8 mouse cellular contexts compared by ENCODE assay signal in genomic region chr7:63937236-63938065, GRCm38 (mm10). TPM values are rescaled to one million over a fixed set of nuclear protein-coding genes. Genes with fewer than 3 reads are reported as not detected.
DNase-seq lines count a peak whose midpoint lies in the region; ATAC-seq and TF ChIP-seq lines count a peak whose summit lies in the region.

No protein-coding gene starts in this region.

- WGBS in forebrain, embryonic 13.5 days = under 1% methylated on average over 56 of the region's 88 CpGs

- intact Hi-C loops in left cerebral cortex, adult 2 months (cut with DNase I) = loop anchor here (1.0 to 10.0 kb wide), 7 partner anchors 40 to 593 kb away; partner anchors contain the start of gene Mtmr10

- peaks cover 19% of the 10 kb centered on the region for H3K36me3 ChIP-seq in G1E (replicated peaks)
- no peaks in the 10 kb centered on the region for H3K36me3 ChIP-seq in forebrain, embryonic 13.5 days (ENCODE audit: poor library complexity, severe bottlenecking)

- DNase-seq in G1E (ENCODE audit: low spot score) = peak; percentile 80
- DNase-seq in c-Kit-positive CD71-positive TER-119-positive erythroid progenitor cells, embryonic 14.5 days (ENCODE audit: low spot score) = peak; percentile 73
- peak; percentile 91 for DNase-seq in heart, postnatal 4 days
- DNase-seq in left cerebral cortex, adult 2 months (ENCODE audit: extremely low spot score in 1 of 2, low spot score in 2 of 2) = peak; percentile 68 to 73
- peak; percentile 71 to 75 for DNase-seq in right cerebral cortex, postnatal 10 days (ENCODE audit: low spot score in 2 of 2)
- peak; percentile 87 for DNase-seq in urinary bladder, postnatal 25 days (ENCODE audit: low spot score)

- H3K4me2 ChIP-seq in forebrain, embryonic 13.5 days = peak overlapping the region; percentile 93

- peaks cover 72% of the 10 kb centered on the region for H3K4me1 ChIP-seq in G1E (ENCODE audit: insufficient read depth, low read depth, low read length)
- H3K4me1 ChIP-seq in forebrain, embryonic 13.5 days = peaks cover 31% of the 10 kb centered on the region

- H3K9me3 ChIP-seq in G1E (replicated peaks) = no peaks in the 10 kb centered on the region
- no peaks in the 10 kb centered on the region for H3K9me3 ChIP-seq in forebrain, embryonic 13.5 days (replicated peaks)

- peak overlapping the region; percentile 96 for H3K9ac ChIP-seq in forebrain, embryonic 13.5 days

- peak overlapping the region; percentile 93 for H3K4me3 ChIP-seq in G1E (ENCODE audit: low read depth, low read length)
- H3K4me3 ChIP-seq in forebrain, embryonic 13.5 days = peak overlapping the region; percentile 97
- H3K4me3 ChIP-seq in left cerebral cortex, adult 2 months = peak overlapping the region; percentile 99

- H3K27me3 ChIP-seq in G1E (ENCODE audit: insufficient read depth, low read length) = no peaks in the 10 kb centered on the region
- H3K27me3 ChIP-seq in forebrain, embryonic 13.5 days = peaks cover 5% of the 10 kb centered on the region; the same call in 1 of the 2 replicates

- no peak for ATAC-seq in G1E (ENCODE audit: extremely low read depth, insufficient number of reproducible peaks, low FRiP score, poor library complexity, severe bottlenecking)
- peak; percentile 1; the same call in 1 of the 2 replicates for ATAC-seq in forebrain, embryonic 13.5 days
- peak; percentile 30 for ATAC-seq in megakaryocyte, adult 5-6 weeks (ENCODE audit: poor library complexity, severe bottlenecking)

- TF ChIP-seq CTCF in G1E (IDR thresholded peaks at IDR 0.05; ENCODE audit: low read depth, low read length) = no peak
- no peak; the same call in 1 of the 2 replicates for TF ChIP-seq CTCF in left cerebral cortex, adult 2 months (IDR thresholded peaks at IDR 0.05)

- peak overlapping the region; percentile 87 for H3K27ac ChIP-seq in forebrain, embryonic 13.5 days
- H3K27ac ChIP-seq in left cerebral cortex, adult 2 months = peak overlapping the region; percentile 99

RNA-seq across cellular contexts. Expression of gene Klf13, which starts 1.3 kb away (rescaled TPM):
- total RNA-seq in G1E (2014; fragmentation: Nextera tagmentation) = 86.9 and 89.5 TPM in 2 replicates
- 14.6 and 16.3 TPM in 2 replicates for total RNA-seq in G1E (2017)
- 57.2 and 68.1 TPM in 2 replicates for polyA plus RNA-seq in G1E (2012)
- polyA plus RNA-seq in forebrain, embryonic 13.5 days (2015; fragmentation: Nextera tagmentation; extraction: Ambion mirVana) = 30.4 and 33.5 TPM in 2 replicates
- total RNA-seq in heart, postnatal 4 days (2021) = 10 to 100 TPM; 52.1 to 53.2 TPM
- 100 to 1,000 TPM; 179 to 199 TPM for total RNA-seq in left cerebral cortex, adult 2 months (2021)
- 108 and 122 TPM in 2 replicates for total RNA-seq in megakaryocyte, adult 5-6 weeks (2015)
- 61.7 and 64.4 TPM in 2 replicates for total RNA-seq in megakaryocyte, adult 5-6 weeks (2017)

RNA-seq across cellular contexts. Expression of gene E030018B13Rik, which starts 20.8 kb away (rescaled TPM):
- total RNA-seq in G1E (2014; fragmentation: Nextera tagmentation) (not detected in 2 replicates), G1E (2017) (not detected in 2 replicates)
- not detected in 2 replicates for polyA plus RNA-seq in G1E (2012)
- polyA plus RNA-seq in forebrain, embryonic 13.5 days (2015; fragmentation: Nextera tagmentation; extraction: Ambion mirVana) = 0.22 TPM in 1 of 2 replicates, not detected in the other
- not detected for total RNA-seq in heart, postnatal 4 days (2021)
- not detected for total RNA-seq in left cerebral cortex, adult 2 months (2021)
- not detected in 2 replicates for total RNA-seq in megakaryocyte, adult 5-6 weeks (2015)
- not detected in 2 replicates for total RNA-seq in megakaryocyte, adult 5-6 weeks (2017)
